Mouse (Mus musculus): Measurements from ENCODE around the gene Utrn.
A peak's percentile ranks its signal among the peaks of the same experiment; 100 is the strongest.

The Utrn gene

DNA sequence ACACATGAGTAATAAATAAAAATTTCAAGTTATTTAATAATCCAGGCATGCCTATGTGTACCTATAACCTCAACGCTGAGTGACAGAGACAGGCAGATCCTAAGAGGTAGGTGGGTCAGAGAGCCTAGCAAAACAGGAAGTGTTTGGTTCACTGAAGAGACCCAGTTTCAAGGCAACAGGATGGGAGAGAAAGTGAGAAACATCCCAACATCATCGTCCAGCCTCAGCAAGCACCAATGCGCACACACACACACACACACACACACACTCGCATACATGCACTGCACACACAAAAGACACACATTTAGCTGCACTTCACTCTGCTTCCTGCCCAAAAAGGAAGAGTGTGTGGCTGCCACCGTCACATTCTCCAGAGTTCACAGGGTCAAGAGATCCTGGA, 27.7 kb downstream of the Utrn start:
- no peak for DNase-seq (ENCODE audit: extremely low spot score, low read depth, low spot score)

DNA sequence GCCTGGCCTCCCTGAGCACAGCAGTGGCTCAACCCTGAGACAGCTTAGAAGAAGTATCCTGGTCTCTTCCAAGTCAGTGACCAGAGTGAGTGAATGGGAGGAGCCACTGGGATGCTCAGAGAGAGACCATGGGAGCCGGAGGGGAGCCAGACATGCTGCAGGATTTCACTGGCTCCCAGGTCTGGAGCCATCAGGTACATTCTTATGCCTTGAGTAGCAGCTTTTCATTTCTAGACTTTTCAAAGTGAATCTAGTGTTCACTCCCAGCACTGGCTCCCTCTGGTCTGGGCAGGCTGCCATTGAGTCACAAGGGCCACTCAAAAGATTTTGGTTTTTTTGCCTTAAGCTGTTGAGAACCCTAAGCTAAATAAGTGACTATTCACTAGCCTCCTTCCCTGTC, 31.5 kb downstream of the Utrn start:
- DNase-seq (ENCODE audit: extremely low spot score, low read depth, low spot score) = no peak

DNA sequence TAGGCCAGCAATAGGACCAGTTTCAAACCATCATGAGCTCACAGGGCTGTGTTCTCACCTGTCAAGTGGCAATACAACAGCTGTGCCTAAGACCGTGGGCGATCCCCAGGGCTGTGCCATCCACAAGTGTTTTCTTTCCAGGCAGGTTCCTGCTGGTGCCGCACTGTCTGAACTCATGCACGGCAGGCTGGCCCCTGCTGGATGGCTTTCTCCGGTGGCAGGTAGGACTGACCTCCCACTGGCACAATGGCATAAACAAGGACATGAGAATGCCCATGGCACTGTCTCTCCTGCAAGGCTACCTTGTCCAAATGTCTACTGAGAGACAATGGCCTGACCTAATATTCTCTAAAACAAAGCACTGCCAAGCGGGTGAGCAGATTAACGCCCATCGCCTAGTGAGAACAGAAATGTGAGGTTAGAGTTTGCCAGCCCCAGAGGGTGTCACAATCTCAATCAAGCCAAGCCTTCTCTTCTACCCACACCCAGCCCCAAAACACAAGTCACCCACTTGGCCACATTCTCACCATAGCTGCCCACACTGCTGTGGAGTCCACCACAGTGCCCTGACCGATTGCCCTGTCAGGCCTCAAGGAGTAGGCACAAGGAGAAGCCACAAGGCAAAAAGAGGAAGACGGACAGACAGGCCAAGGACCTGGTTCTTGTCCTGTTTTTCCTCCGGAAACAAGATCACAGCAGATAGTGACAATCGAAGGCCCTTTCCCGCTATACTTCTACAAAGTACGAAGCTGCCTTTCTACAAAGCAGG, 32.9 kb downstream of the Utrn start:
- no peak for DNase-seq (ENCODE audit: extremely low spot score, low read depth, low spot score)

DNA sequence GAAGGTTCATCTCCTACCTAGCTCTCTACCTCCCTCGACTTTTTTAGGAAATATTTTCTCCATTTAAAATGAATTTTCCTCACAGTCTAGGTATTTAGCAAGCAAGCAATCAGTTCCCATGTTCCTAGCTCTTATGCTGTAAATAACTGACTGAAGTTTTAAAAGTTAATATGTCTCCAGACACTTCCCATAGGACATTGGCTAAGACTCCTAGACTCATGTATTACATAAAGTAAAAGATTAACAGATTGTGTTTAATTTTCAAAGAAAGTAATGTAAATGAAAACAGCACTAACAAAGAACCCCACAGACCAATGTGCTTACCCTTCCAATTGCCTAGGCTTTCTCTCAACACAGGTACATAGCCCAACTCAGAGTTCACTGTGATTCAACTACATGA, 35.0 kb downstream of the Utrn start:
- no peak for DNase-seq (ENCODE audit: extremely low spot score, low read depth, low spot score)

DNA sequence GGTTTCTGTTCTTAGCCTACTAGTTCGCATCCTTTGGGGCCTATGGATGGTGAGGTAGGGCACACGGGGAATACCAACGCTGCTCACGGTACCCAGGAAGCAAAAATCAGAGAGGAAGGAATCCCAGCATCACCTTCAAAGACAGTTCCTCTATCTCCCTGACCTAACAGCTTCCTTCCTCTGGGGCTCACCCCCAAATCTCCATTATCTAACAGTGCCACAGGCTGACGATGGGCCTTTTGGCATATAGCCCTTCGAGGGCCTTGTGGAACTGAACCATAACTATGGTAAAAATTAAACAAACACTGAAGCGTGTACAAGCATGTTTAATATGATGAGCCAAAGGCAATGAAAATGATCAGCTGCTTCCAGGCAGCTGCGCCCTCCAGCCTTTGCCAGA, 37.0 kb downstream of the Utrn start:
- DNase-seq (ENCODE audit: extremely low spot score, low read depth, low spot score) = no peak

DNA sequence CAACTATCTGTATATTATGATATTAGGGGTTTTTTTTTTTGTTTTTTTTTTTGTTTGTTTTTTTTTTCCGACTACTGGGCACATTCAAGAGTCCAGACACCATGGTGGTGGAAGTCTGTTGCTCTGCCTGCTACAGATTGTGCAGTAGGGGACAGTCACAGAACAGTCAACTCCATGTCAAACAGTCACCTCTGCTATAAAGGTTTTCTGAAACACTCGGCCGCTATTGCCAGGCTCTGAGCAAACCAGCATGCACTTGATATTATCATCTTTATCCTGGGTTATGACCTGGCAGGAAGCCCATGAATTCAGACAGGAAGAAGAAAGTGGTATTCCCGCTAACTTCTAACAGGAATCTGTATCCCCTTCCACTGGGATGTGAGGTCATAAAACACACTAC, 41.4 kb downstream of the Utrn start:
- DNase-seq (ENCODE audit: extremely low spot score, low read depth, low spot score) = no peak

DNA sequence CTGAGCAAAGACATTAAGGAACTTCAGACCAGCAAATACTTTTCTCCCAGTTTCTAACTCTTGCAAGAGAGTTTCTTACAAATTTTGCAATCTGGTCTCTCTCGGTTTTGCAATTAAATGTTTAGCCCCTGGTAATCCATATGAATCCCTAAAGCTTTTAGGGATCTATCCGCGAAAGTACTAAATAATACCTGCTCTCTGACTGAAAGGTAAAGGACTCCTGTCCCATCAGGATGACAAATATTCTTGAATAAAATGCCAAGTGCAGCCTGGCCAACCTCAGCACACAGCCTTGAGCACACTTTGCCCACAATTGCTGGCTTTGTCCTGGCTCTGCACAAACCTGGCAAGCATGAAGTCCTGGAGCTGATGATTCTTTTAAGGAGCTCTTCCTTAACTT, 41.9 kb downstream of the Utrn start:
- DNase-seq (ENCODE audit: extremely low spot score, low read depth, low spot score) = no peak

DNA sequence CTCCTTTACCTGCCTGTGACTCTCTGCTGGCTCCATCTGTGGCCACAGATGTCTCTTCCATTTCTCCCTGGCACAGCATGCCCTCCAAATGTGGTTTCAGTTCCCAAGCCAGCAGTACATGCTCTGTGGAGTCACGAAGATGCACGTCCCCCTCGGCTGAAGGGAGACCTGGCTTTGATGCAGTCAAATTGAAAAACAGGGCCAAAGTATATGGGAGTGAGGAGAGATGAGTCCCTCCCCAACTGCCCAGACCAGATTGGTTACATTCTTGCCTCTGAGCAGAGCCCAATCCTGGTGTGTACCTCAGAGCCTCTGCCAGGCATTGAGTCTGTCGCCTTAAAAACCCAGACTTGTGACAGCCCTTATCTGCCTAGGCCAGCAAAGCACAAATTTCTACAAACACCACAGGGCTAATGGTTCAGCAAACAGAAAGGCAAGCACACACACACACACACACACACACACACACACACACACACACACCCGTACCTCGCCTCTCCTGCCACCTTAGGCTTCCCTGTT, 42.3 kb downstream of the Utrn start:
- DNase-seq (ENCODE audit: extremely low spot score, low read depth, low spot score) = no peak

DNA sequence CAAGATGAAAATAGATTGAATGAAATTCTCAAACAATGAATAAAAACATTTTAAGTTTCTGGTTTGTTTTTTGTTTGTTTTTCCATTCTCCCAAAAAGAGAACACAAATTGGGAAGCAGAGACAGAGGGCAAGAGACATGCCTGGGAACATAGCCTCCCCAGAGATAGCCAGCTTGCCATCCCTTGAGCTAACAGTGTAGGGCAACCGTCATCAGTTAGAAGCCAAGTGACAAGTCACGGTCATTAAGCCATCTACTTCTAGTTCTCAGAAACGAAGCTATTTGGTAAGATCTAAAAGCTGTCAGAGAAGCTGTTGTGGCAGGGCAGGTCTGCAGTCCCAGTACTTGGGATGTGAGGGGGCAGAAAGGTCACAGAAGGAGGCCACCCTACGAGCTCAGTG, 44.8 kb downstream of the Utrn start:
- DNase-seq (ENCODE audit: extremely low spot score, low read depth, low spot score) = no peak

DNA sequence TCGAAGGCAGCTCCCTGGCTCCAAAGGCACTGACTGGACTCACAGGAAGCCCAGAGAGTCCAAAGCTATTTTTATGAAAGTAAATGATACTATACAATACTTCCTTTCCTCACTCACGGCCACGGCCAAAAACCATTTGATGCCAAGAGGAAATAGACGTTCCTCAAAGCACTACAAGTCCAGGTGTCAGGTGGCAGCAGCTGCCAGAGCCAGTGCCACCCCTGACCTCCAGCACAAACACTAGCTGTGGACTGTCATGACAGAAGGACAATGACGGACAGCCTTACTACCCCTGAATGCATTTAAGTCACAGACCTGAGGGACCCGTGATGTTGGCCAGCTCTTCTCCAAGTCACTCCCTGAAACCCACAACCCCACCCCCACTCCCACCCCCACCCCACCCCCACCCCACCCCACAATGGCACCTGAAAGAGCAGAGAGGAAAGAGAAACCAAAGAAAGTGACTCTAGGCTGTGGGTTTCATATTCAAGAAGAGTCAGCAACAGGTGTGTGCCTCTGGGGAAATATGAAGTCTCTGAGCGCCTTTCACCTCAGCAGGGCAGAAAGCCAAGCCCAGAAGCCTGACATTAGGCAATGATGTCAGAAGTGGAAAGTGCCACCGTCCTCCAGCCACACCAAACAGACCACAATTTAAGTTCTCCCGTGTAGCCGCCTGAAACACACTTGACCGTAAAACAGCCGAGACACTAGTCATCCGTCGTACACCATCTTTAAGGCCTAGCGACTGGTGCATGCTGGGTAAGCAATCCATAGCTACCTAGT, 45.5 kb downstream of the Utrn start:
- DNase-seq (ENCODE audit: extremely low spot score, low read depth, low spot score) = no peak

DNA sequence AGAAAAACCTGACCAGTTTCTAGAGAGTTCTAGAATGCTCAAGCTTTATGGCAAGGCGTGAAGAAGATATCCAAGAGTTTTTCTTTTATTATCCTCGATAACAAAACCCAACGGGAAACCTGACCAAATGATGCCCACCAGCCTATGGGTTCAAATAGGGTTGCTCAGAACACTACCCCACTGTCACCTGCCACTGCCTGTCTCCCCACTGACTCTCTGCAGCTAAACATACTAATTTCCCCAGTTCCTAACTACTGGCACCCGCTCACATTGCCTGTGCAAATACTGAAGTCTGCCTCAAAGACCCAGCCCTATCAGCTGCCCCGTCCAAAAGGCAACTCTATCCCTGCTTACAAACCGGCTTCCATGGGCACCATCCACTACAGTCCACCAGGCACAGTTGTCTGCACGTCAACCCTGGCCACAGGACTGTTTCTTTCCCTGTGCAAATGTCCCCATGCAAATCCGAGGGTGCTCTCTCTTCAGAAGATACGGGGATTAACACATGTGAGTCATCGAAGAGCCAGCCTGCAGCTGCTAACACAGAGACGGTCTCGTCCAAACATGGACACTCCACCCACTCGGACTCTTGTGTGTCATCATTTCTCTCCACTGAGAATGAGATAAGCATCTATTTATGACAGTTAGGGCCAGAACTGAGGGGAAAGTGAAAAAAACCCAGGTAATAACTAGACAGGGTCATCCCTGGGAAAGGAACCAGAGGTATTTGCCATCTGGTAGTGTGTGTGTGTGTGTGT, 48.0 kb downstream of the Utrn start:
- no peak for DNase-seq (ENCODE audit: extremely low spot score, low read depth, low spot score)

DNA sequence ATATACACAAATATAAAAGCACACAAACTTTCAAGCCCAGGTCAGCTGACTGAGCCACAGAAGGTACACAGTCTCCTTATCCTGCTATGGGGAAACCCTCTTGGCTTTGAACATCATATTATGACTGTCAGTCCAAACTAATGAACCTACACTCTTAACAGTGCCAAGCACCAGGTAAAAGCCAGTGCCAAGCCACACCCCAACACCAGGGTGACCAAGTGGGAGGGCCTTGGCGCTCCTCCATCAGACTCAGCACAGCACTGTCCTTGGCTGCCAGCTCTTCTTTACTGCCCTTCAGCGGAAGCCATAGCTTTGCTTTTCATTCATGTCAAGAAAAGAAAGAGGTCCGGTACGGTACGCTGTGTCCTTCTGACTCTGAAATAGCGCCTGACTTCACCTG, 51.8 kb downstream of the Utrn start:
- no peak for DNase-seq (ENCODE audit: extremely low spot score, low read depth, low spot score)

DNA sequence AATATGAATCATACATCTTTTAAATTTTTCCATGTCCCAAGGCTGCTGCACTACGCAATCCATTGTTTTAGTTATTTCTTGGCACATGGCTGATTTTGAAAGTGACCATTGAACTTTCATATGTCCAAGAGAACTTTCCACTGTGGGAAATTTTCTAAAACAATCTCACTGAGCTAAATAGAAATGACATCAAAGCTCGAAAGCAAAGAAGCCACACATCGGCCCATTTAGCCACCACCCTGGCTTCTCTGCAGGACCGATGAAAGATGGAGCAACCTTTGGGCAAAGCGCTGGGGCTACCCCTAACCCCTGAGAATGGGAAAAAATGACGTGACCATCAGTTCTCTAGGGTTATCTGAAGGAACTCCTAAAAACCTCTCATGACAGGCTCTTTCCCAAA, 52.6 kb downstream of the Utrn start:
- no peak for DNase-seq (ENCODE audit: extremely low spot score, low read depth, low spot score)

DNA sequence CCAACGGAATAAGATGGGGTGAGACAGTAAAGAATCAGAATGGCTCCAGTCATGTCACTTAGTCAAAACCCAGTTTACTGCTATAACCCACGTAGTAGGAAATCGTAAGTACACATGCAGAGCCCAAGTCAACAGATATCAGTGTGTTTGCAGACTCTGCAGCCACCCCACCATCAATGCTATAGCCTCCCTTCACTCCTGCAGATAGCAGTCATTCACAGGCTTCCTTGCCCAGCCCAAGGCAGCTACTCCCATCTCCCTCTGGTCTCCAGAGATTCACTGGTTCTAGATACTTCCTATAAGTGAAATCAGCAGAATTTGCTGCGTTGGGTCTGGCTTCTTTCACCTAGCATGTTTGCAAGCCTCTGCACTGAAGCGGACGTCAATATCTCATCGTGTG, 54.8 kb downstream of the Utrn start:
- DNase-seq (ENCODE audit: extremely low spot score, low read depth, low spot score) = no peak

DNA sequence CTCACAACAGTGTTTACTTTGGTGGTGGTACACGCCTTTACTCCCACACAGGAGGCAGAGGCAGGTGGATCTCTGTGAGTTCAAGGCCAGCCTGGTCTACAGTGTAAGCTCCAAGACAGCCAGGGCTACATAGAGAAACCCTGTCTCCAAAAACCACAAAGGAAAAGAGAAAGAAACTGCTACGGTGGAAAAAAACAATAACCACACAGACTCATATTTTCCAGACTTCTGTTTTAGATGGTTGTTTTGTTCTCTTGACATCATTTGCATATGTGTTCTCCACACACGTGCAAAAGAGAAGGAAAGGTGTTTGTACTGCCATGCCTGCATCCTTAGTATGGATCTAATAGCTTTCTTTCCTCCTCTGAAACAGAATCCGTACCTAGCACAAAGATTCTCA, 55.3 kb downstream of the Utrn start:
- no peak for DNase-seq (ENCODE audit: extremely low spot score, low read depth, low spot score)

DNA sequence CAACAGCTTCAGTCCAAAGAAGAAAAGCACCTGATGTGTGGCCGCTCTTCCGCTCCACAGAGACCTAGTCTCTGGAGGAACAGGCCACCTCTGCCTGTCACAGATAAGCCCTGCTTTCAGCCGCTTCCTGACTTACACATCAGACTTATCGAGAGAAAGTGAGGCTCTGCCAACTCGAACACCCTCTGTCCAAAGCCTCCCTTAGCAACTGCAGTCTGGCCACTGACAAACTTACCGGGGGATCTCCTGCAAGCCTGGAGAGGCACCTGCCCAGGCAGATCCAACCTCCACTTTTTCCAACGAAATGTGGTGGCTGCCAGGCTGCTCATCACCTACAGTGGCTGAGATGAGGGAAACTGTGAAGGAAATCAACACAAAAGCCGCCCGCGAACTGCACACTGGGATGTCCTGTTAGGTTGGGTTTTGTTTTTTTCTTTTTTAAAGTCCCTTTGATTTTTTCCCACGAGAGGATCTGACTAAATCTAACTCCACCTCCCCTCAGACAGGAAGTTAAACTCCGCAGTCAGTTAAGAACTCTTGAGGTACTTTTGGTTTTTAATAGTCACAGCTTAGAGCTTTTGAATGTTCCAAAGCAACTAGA, 55.9 kb downstream of the Utrn start:
- no peak for DNase-seq (ENCODE audit: extremely low spot score, low read depth, low spot score)

DNA sequence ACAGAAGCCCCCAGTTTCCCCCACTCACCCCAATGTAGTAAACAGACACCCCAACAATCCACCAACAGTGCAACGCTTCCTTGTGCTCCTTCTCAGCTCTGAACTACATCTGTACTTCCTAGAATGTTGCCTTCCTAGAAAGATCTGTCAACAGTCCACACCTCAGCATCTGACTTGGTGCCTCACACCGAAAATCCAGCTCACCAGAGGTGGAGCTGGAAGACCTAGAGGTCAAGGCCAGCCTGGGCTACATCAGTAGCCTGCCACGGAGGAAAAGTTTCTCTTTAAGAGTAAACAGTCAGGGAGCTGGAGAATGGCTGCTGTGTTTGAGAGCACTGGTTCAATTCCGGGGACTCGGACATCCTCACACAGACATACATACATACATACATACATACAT, 56.5 kb downstream of the Utrn start:
- DNase-seq (ENCODE audit: extremely low spot score, low read depth, low spot score) = no peak

DNA sequence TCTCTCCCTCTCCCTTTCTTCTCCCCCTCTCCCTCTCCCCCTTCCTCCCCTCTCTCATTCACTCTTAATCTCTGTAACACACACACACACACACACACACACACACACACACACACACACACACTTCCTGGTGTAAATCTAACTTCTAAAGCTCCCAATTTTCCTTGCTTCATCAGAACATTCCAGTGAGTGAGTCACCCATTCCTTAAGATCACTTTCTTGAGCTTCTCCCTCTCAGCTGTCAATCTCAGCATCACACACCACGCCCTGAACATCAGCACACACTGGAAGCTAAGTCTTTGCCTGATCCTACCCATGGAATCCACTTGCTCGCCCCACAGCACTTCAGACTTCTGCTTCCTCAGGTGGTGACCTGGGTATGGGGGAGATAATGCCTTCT, 58.3 kb downstream of the Utrn start:
- DNase-seq (ENCODE audit: extremely low spot score, low read depth, low spot score) = no peak

DNA sequence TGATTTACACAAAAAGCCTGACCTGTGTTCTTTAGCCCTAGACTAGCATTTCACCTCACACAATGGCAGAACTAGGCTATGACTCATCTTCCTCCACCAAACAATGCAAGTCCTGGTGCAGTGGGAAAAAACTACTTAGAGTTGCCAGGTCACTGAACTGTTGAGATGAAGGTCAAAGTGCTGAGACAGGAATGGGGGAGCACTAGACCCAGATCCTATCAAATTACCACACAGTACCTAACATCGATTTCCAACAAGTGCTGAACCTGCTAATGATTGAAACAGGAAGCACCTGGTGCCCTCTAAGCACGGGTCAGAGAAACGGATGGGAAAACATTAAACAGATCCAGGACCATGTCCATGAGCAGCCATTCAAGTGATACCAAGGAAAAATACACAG, 59.5 kb downstream of the Utrn start:
- peak; percentile 39 for DNase-seq (ENCODE audit: extremely low spot score, low read depth, low spot score)

DNA sequence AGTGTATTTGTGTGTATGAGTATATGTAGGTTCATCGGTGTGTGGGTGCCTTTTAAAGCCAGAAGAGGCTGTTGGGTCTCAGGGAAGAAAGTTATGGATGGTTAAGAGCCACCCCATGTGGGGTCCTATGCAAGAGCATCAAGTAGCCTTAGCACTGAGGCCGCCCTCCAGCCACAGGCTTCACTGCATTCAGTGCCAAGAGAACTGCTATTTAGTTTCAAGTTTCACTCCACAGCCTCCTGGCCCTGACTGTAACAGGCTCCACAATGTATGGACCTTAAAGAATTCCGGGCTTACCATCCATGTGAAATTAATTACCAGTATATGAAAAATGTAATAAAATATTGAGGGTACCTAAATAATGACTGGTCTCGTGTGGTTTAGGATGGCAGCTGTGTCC, 60.7 kb downstream of the Utrn start:
- no peak for DNase-seq (ENCODE audit: extremely low spot score, low read depth, low spot score)

DNA sequence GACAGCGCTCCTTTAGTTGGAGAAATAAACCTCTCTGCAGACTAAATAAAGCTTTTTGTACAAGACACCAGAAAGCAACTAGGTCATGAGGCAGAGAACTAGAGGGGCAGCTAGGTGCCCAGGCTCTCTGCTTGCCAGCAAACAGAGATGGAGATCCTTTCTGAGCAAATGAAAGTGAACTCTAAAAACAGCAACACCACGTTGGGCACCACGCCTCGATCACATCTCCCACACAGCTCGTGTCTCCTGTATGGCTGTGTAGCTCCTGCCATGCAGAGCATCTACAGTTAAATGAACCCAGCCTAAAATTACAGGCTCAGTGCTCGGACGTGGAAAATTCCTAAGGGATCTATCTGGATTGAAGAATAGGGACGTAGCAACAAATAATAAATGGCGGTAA, 61.5 kb downstream of the Utrn start:
- no peak for DNase-seq (ENCODE audit: extremely low spot score, low read depth, low spot score)

All from hindlimb bud, embryonic 11.5 days (tissue).